Mouse (Mus musculus) limb, embryonic 13.5 days (tissue): ENCODE measurements around the gene Gimap3. TPM values are rescaled to one million over a fixed set of nuclear protein-coding genes. Genes with fewer than 3 reads are reported as not detected.

ENCODE experiments used
- polyA plus RNA-seq: library from polyadenylated mRNA; unstranded; fragments of >200 nt; fragmentation: Nextera tagmentation; extraction: Ambion mirVana; gene quantifications from 2 replicates; pipeline ENCODE4 v1.2.1, GENCODE M21; 2015

The Gimap3 gene
- polyA plus RNA-seq, 1 experiment from 2014 or later, result not detected

Other genes starting within 250 kb of the Gimap3 start
- 9.2 and 9.3 TPM in 2 replicates for gene Atp6v0e2, start 233.2 kb downstream of the Gimap3 start, polyA plus RNA-seq
- gene Lrrc61, start 216.1 kb downstream of the Gimap3 start, polyA plus RNA-seq, result 6.9 and 11.6 TPM in 2 replicates
- 10.3 and 10.9 TPM in 2 replicates for gene Rarres2, start 198.1 kb downstream of the Gimap3 start, polyA plus RNA-seq
- gene Gm45021, start 181.2 kb downstream of the Gimap3 start, polyA plus RNA-seq, result not detected in 2 replicates
- gene Repin1, start 177.0 kb downstream of the Gimap3 start, polyA plus RNA-seq, result 30.7 and 34.1 TPM in 2 replicates
- gene Gm44965, start 176.9 kb downstream of the Gimap3 start, polyA plus RNA-seq, result 0.73 TPM in 1 of 2 replicates, not detected in the other
- 7.2 and 7.7 TPM in 2 replicates for gene Zfp775, start 168.8 kb downstream of the Gimap3 start, polyA plus RNA-seq
- gene AI854703, start 144.1 kb downstream of the Gimap3 start, polyA plus RNA-seq, result 0.75 and 0.89 TPM in 2 replicates
- 0.70 and 0.86 TPM in 2 replicates for gene Gimap8, start 123.6 kb downstream of the Gimap3 start, polyA plus RNA-seq
- 7.0 and 7.7 TPM in 2 replicates for gene Gimap9, start 94.7 kb downstream of the Gimap3 start, polyA plus RNA-seq
- 12.5 and 12.9 TPM in 2 replicates for gene Gimap4, start 86.3 kb downstream of the Gimap3 start, polyA plus RNA-seq
- 18.1 and 18.5 TPM in 2 replicates for gene Gimap6, start 62.6 kb downstream of the Gimap3 start, polyA plus RNA-seq
- 0.94 and 2.3 TPM in 2 replicates for gene Gm28053, start 52.2 kb downstream of the Gimap3 start, polyA plus RNA-seq
- not detected in 2 replicates for gene Gimap7, start 52.2 kb downstream of the Gimap3 start, polyA plus RNA-seq
- gene Gimap1, start 31.8 kb downstream of the Gimap3 start, polyA plus RNA-seq, result 9.8 and 10.4 TPM in 2 replicates
- gene Gimap5, start 24.7 kb downstream of the Gimap3 start, polyA plus RNA-seq, result 3.0 and 3.4 TPM in 2 replicates
- gene Tmem176a, start 70.1 kb upstream of the Gimap3 start, polyA plus RNA-seq, result 56.6 and 63.0 TPM in 2 replicates
- 224 and 226 TPM in 2 replicates for gene Tmem176b, start 70.6 kb upstream of the Gimap3 start, polyA plus RNA-seq
- gene Aoc1, start 102.0 kb upstream of the Gimap3 start, polyA plus RNA-seq, result not detected in 2 replicates
- not detected in 2 replicates for gene 1600015I10Rik, start 159.0 kb upstream of the Gimap3 start, polyA plus RNA-seq
- gene Doxl2, start 204.1 kb upstream of the Gimap3 start, polyA plus RNA-seq, result not detected in 2 replicates
- not detected in 2 replicates for gene Svs1, start 216.0 kb upstream of the Gimap3 start, polyA plus RNA-seq